ENCODE assay signal across 11 mouse cellular contexts in the genomic region with DNA sequence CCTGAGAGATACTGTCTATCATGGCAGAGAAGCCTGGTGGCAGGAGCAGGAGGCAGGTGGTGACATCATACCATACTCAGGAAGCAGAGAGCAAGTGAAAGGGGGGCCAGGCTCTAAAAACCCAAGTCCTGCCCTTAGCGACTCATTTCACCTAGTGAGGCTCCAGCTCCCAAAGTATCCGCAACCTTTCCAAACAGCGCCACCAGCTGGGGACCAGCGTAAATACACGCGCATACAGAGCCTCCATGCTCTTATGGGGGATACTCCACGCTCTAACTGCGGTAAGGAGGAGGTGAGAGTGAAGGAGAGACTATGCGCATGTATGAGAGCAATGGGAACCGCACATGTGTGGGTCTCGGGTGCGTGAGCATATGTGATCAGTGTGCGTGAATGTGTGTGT. TPM values are rescaled to one million over a fixed set of nuclear protein-coding genes. Genes with fewer than 3 reads are reported as not detected.
DNase-seq lines count a peak whose midpoint lies in the region; ATAC-seq and TF ChIP-seq lines count a peak whose summit lies in the region.
"Had no signal": no experiment of that assay in that cellular context is flagged by ENCODE, and none has a peak within 500 bp of the region (broad histone marks: within the 10 kb centered on the region; RNA-seq: fewer than 3 reads in every experiment).

No protein-coding gene starts in this region.

- no peak overlapping the region for H3K9ac ChIP-seq in midbrain, embryonic 12.5 days (replicated peaks)
- no peak overlapping the region for H3K9ac ChIP-seq in midbrain, embryonic 15.5 days
- no peak overlapping the region for H3K9ac ChIP-seq in neural tube, embryonic 11.5 days (ENCODE audit: low read length)
- H3K9ac ChIP-seq: hindbrain, embryonic 15.5 days; neural tube, embryonic 13.5 days had no signal

- H3K27ac ChIP-seq in gastrocnemius, adult 2 months = no peak overlapping the region
- H3K27ac ChIP-seq in midbrain, embryonic 12.5 days (replicated peaks) = no peak overlapping the region
- no peak overlapping the region for H3K27ac ChIP-seq in midbrain, embryonic 15.5 days
- no peak overlapping the region for H3K27ac ChIP-seq in neural tube, embryonic 11.5 days (ENCODE audit: low read depth, low read length)
- H3K27ac ChIP-seq: hindbrain, embryonic 15.5 days; neural tube, embryonic 13.5 days had no signal

- no peaks in the 10 kb centered on the region for H3K36me3 ChIP-seq in midbrain, embryonic 12.5 days
- H3K36me3 ChIP-seq in midbrain, embryonic 15.5 days (replicated peaks) = no peaks in the 10 kb centered on the region
- no peaks in the 10 kb centered on the region for H3K36me3 ChIP-seq in neural tube, embryonic 11.5 days (ENCODE audit: control insufficient read depth, insufficient read depth, low read length)
- H3K36me3 ChIP-seq: hindbrain, embryonic 15.5 days; neural tube, embryonic 13.5 days had no signal

- intact Hi-C loops in gastrocnemius, adult 2 months (cut with DNase I) = no loop called here

- no peak overlapping the region for H3K4me3 ChIP-seq in gastrocnemius, adult 2 months
- H3K4me3 ChIP-seq in midbrain, embryonic 12.5 days = no peak overlapping the region
- H3K4me3 ChIP-seq in midbrain, embryonic 15.5 days = no peak overlapping the region
- H3K4me3 ChIP-seq in neural tube, embryonic 11.5 days (ENCODE audit: low read depth, low read length) = no peak overlapping the region
- H3K4me3 ChIP-seq: hindbrain, embryonic 15.5 days; neural tube, embryonic 13.5 days had no signal

- H3K9me3 ChIP-seq in midbrain, embryonic 12.5 days = no peaks in the 10 kb centered on the region
- H3K9me3 ChIP-seq in midbrain, embryonic 15.5 days = no peaks in the 10 kb centered on the region
- no peaks in the 10 kb centered on the region for H3K9me3 ChIP-seq in neural tube, embryonic 11.5 days (ENCODE audit: control insufficient read depth, low read length)
- H3K9me3 ChIP-seq: hindbrain, embryonic 15.5 days; neural tube, embryonic 13.5 days had no signal

- peak; percentile 61 for DNase-seq in gastrocnemius, adult 2 months
- DNase-seq in gastrocnemius, postnatal 25 days = no peak
- peak; percentile 29 for DNase-seq in c-Kit-positive CD71-positive TER-119-positive erythroid progenitor cells, embryonic 14.5 days (ENCODE audit: low spot score)
- DNase-seq in kidney, postnatal 4 days = peak; percentile 56 to 62
- DNase-seq in neural tube, embryonic 11.5 days (ENCODE audit: low spot score) = peak; percentile 66

- TF ChIP-seq CTCF in gastrocnemius, adult 2 months (IDR thresholded peaks at IDR 0.05) = peak; percentile 63

- H3K4me1 ChIP-seq in midbrain, embryonic 12.5 days = no peaks in the 10 kb centered on the region
- no peaks in the 10 kb centered on the region for H3K4me1 ChIP-seq in midbrain, embryonic 15.5 days
- H3K4me1 ChIP-seq in neural tube, embryonic 11.5 days (ENCODE audit: control insufficient read depth, insufficient read depth, low read length) = no peaks in the 10 kb centered on the region
- H3K4me1 ChIP-seq: hindbrain, embryonic 15.5 days; neural tube, embryonic 13.5 days had no signal

- 0 out of 2 replicates have a peak, but pooled peaks have one; percentile 41 for ATAC-seq in midbrain, embryonic 12.5 days (ENCODE audit: low FRiP score, low read depth)
- ATAC-seq in midbrain, embryonic 15.5 days (replicated peaks) = no peak; the same call in 1 of the 2 replicates
- ATAC-seq in neural tube, embryonic 11.5 days (ENCODE audit: insufficient read depth, low FRiP score, low TSS enrichment) = no peak; the same call in 1 of the 2 replicates
- no peak for ATAC-seq in erythroblast, adult 5-6 weeks (replicated peaks; ENCODE audit: low FRiP score, poor library complexity, severe bottlenecking)

- H3K4me2 ChIP-seq in midbrain, embryonic 12.5 days (replicated peaks) = no peak overlapping the region
- H3K4me2 ChIP-seq in midbrain, embryonic 15.5 days = no peak overlapping the region
- H3K4me2 ChIP-seq in neural tube, embryonic 11.5 days (ENCODE audit: low read depth) = no peak overlapping the region
- H3K4me2 ChIP-seq: hindbrain, embryonic 15.5 days; neural tube, embryonic 13.5 days had no signal

- peaks cover 21% of the 10 kb centered on the region for H3K27me3 ChIP-seq in midbrain, embryonic 12.5 days
- H3K27me3 ChIP-seq in midbrain, embryonic 15.5 days (replicated peaks) = peaks cover 5% of the 10 kb centered on the region
- no peaks in the 10 kb centered on the region for H3K27me3 ChIP-seq in neural tube, embryonic 11.5 days (ENCODE audit: control insufficient read depth, insufficient read depth, low read length)
- H3K27me3 ChIP-seq: hindbrain, embryonic 15.5 days had no signal

- WGBS in midbrain, embryonic 12.5 days = 25% methylated on average over 13 of the region's 13 CpGs
- WGBS in midbrain, embryonic 15.5 days = 25% methylated on average over 13 of the region's 13 CpGs
- WGBS in neural tube, embryonic 11.5 days = 39% methylated on average over 13 of the region's 13 CpGs

RNA-seq across cellular contexts. Expression of a gene that starts 39.9 kb away (rescaled TPM):
- 10 to 100 TPM; 58.4 to 59.6 TPM for total RNA-seq in gastrocnemius, adult 2 months (2021)
- total RNA-seq in gastrocnemius, postnatal 25 days (2021) = 10 to 100 TPM; 24.9 to 51.0 TPM
- polyA plus RNA-seq in midbrain, embryonic 12.5 days (2016; fragmentation: Nextera tagmentation; extraction: Ambion mirVana) = 2.0 and 3.3 TPM in 2 replicates
- polyA plus RNA-seq in midbrain, embryonic 15.5 days (2015; fragmentation: Nextera tagmentation; extraction: Ambion mirVana) = 8.4 and 9.3 TPM in 2 replicates
- polyA plus RNA-seq in neural tube, embryonic 11.5 days (2014; fragmentation: Nextera tagmentation; extraction: Ambion mirVana) = 8.2 and 10.2 TPM in 2 replicates
- not detected in 2 replicates for total RNA-seq in erythroblast, adult 5-6 weeks (2015; ENCODE audit: low replicate concordance)
- not detected in 2 replicates for total RNA-seq in erythroblast, adult 5-6 weeks (2017; ENCODE audit: low replicate concordance)

RNA-seq across cellular contexts. Expression of a gene that starts 51.0 kb away (rescaled TPM):
- total RNA-seq in gastrocnemius, adult 2 months (2021) = under 1 TPM; 0.14 to 0.20 TPM
- under 1 TPM; 0.43 to 0.51 TPM for total RNA-seq in gastrocnemius, postnatal 25 days (2021)
- polyA plus RNA-seq in midbrain, embryonic 12.5 days (2016; fragmentation: Nextera tagmentation; extraction: Ambion mirVana) = 15.6 and 19.5 TPM in 2 replicates
- 8.8 and 11.9 TPM in 2 replicates for polyA plus RNA-seq in midbrain, embryonic 15.5 days (2015; fragmentation: Nextera tagmentation; extraction: Ambion mirVana)
- polyA plus RNA-seq in neural tube, embryonic 11.5 days (2014; fragmentation: Nextera tagmentation; extraction: Ambion mirVana) = 2.8 and 3.7 TPM in 2 replicates
- total RNA-seq in erythroblast, adult 5-6 weeks (2015; ENCODE audit: low replicate concordance) = not detected in 2 replicates
- not detected in 2 replicates for total RNA-seq in erythroblast, adult 5-6 weeks (2017; ENCODE audit: low replicate concordance)
- total RNA-seq: adrenal gland, adult 18-20 months had no signal

Comparison
In these comparisons a context has a peak if more than half of its experiments do, and no peak if none do; other contexts are left out.
1. RNA of a gene that starts 39.9 kb away (total RNA-seq): 58.4 to 59.6 TPM in gastrocnemius, adult 2 months and 24.9 to 51.0 TPM in gastrocnemius, postnatal 25 days; not detected in erythroblast, adult 5-6 weeks; every median in the first group is over 10 times any median in the second.